Mouse (Mus musculus) liver, embryonic 14.5 days (tissue): ENCODE measurements around the gene Tsga10ip. TPM values are rescaled to one million over a fixed set of nuclear protein-coding genes. Genes with fewer than 3 reads are reported as not detected.

Experiments used
- ATAC-seq: fragments of 200-750 bp; cut with Nextera tagmentation; 2 replicates; pipeline ENCODE4 v1.8.0; 2017; ENCODE audit warnings: moderate number of reproducible peaks, mild to moderate bottlenecking, moderate library complexity; ENCODE audit not compliant: insufficient read depth
- DNase-seq, 3 experiments: peaks; one replicate each; pipeline ENCODE4 v3.0.0-alpha.2; 2012 to 2013; ENCODE audit warnings: low read depth in 3 of 3, low spot score in 3 of 3
- H3K27ac ChIP-seq: fragments of 300-500 bp; sonication (generic); 2 replicates; pipeline ENCODE4 v1.5.1; 2014; ENCODE audit warnings: moderate library complexity, mild to moderate bottlenecking, control low read depth, inconsistent platforms
- H3K27me3 ChIP-seq: fragments of 300-500 bp; sonication (generic); 2 replicates; pipeline ENCODE4 v1.6.1; 2014; ENCODE audit warnings: mild to moderate bottlenecking, low read length, moderate library complexity; ENCODE audit not compliant: control insufficient read depth, insufficient read depth
- H3K36me3 ChIP-seq: fragments of 300-500 bp; sonication (generic); replicated peaks from 2 replicates; pipeline ENCODE4 v1.6.1; 2014; ENCODE audit warnings: low read depth; ENCODE audit not compliant: control insufficient read depth, insufficient read depth
- H3K4me1 ChIP-seq, 2 experiments: fragments of 200-500 bp in 1 of 2; fragments of 300-500 bp in 1 of 2; sonication (generic) in 1 of 2; replicated peaks; 2 replicates each; pipeline ENCODE4 v1.6.1; 2012 to 2014; ENCODE audit warnings: antibody characterized with exemption in 1 of 2, inconsistent platforms in 1 of 2, low read length in 1 of 2; ENCODE audit not compliant: control insufficient read depth in 2 of 2, insufficient read depth in 2 of 2
- H3K4me2 ChIP-seq: fragments of 300-500 bp; sonication (generic); 2 replicates; pipeline ENCODE4 v1.6.1; 2014; ENCODE audit warnings: low read depth, mild to moderate bottlenecking, control low read depth, moderate library complexity
- H3K4me3 ChIP-seq, 2 experiments: fragments of 200-500 bp in 1 of 2; fragments of 300-500 bp in 1 of 2; sonication (generic) in 1 of 2; 2 replicates each; pipeline ENCODE4 v1.5.1; 2012 to 2014; ENCODE audit warnings: low read depth in 2 of 2, low read length in 2 of 2, mild to moderate bottlenecking in 2 of 2, control low read depth in 1 of 2, inconsistent platforms in 1 of 2, moderate library complexity in 1 of 2; ENCODE audit not compliant: insufficient read depth in 1 of 2
- H3K9ac ChIP-seq: fragments of 300-500 bp; sonication (generic); replicated peaks from 2 replicates; pipeline ENCODE4 v1.6.1; 2014; ENCODE audit warnings: mild to moderate bottlenecking, control low read depth, moderate library complexity
- H3K9me3 ChIP-seq: fragments of 300-500 bp; sonication (generic); 2 replicates; pipeline ENCODE4 v1.6.1; 2016; ENCODE audit warnings: low read length, mixed read lengths; ENCODE audit not compliant: control insufficient read depth
- CTCF ChIP-seq: IDR thresholded peaks from 2 replicates; pipeline ENCODE4 v1.5.1; 2016; ENCODE audit warnings: antibody characterized with exemption, low read depth, control low read depth
- EP300 ChIP-seq: IDR thresholded peaks from 2 replicates; pipeline ENCODE4 v1.6.1; 2016; ENCODE audit warnings: antibody characterized with exemption, low read depth
- WGBS: fragments of 180-500 bp; shearing (Covaris S2); extraction: QIAGEN DNeasy Blood & Tissue Kit; methylation state at CpG from one replicate; pipeline ENCODE4 v1.1.7; 2014; ENCODE audit not compliant: insufficient replicate concordance; 5-methylcytosine and 5-hydroxymethylcytosine counted together
- polyA plus RNA-seq, 2 experiments: library from polyadenylated mRNA; depleted of rRNA in 1 of 2; stranded (reverse) in 1 of 2; unstranded in 1 of 2; fragments of >200 nt; fragmentation: Nextera tagmentation in 1 of 2; extraction: Ambion mirVana in 1 of 2; gene quantifications; 2 replicates each; pipeline versions ENCODE4 v1.2.1 to v1.2.3; 2012 to 2014

Tsga10ip gene
- polyA plus RNA-seq, 2 experiments: 0.09 TPM; not detected in 1

- no peak for ATAC-seq
- Histone ChIP-seq H3K36me3 (peaks cover 45% of the 10 kb centered on the region), H3K9me3 (no peaks in the 10 kb centered on the region)
Observed at GRCm38 (mm10) chr19:5384715-5385114, 17.6 kb downstream of the Tsga10ip start.

GRCm38 (mm10) chr19:5383326-5383725, 19.0 kb downstream of the Tsga10ip start:
- no peak overlapping the region for H3K27ac ChIP-seq
- H3K27me3 ChIP-seq: no peaks in the 10 kb centered on the region
- no peak overlapping the region for H3K4me2 ChIP-seq
- WGBS: 89% methylated on average over 12 of the region's 12 CpGs
- H3K9me3 ChIP-seq: no peaks in the 10 kb centered on the region
- no peak for DNase-seq
- H3K36me3 ChIP-seq: peaks cover 56% of the 10 kb centered on the region
- TF ChIP-seq CTCF (no peak), EP300 (no peak)
- H3K9ac ChIP-seq: no peak overlapping the region
- no peak for ATAC-seq
- peaks cover 11% of the 10 kb centered on the region in 2 experiments for H3K4me1 ChIP-seq
- no peak overlapping the region for H3K4me3 ChIP-seq

More at GRCm38 (mm10) chr19:5384715-5385114, 17.6 kb downstream of the Tsga10ip start:
- Histone ChIP-seq H3K4me1 (peaks cover 16 to 18% of the 10 kb centered on the region in 2 experiments), H3K4me2 (no peak overlapping the region), H3K27ac (no peak overlapping the region), H3K27me3 (no peaks in the 10 kb centered on the region), H3K4me3 (no peak overlapping the region), H3K9ac (no peak overlapping the region)
- TF ChIP-seq EP300 (no peak), CTCF (no peak)
- WGBS: 78% methylated on average over 8 of the region's 8 CpGs
- DNase-seq: no peak

- no peak for DNase-seq
- Histone ChIP-seq H3K9me3 (no peaks in the 10 kb centered on the region), H3K27me3 (no peaks in the 10 kb centered on the region), H3K4me3 (no peak overlapping the region), H3K36me3 (peaks cover 40% of the 10 kb centered on the region), H3K4me1 (no peaks in the 10 kb centered on the region), H3K4me2 (no peak overlapping the region), H3K9ac (no peak overlapping the region), H3K27ac (no peak overlapping the region)
- ATAC-seq: no peak
- TF ChIP-seq CTCF (no peak), EP300 (no peak)
- WGBS: 72% methylated on average over 1 of the region's 1 CpGs
Observed at GRCm38 (mm10) chr19:5377446-5377845, 24.9 kb downstream of the Tsga10ip start.

- 60% methylated on average over 4 of the region's 4 CpGs for WGBS
- Histone ChIP-seq H3K4me2 (no peak overlapping the region), H3K27me3 (no peaks in the 10 kb centered on the region), H3K4me3 (no peak overlapping the region), H3K9me3 (no peaks in the 10 kb centered on the region), H3K27ac (no peak overlapping the region), H3K36me3 (peaks cover 38% of the 10 kb centered on the region), H3K4me1 (no peaks in the 10 kb centered on the region), H3K9ac (no peak overlapping the region)
- no peak for TF ChIP-seq EP300
- no peak for ATAC-seq
- DNase-seq: no peak
Observed at GRCm38 (mm10) chr19:5374748-5375147, 27.6 kb downstream of the Tsga10ip start.

GRCm38 (mm10) chr19:5374177-5374576, 28.1 kb downstream of the Tsga10ip start:
- WGBS: 70% methylated on average over 4 of the region's 4 CpGs
- H3K27me3 ChIP-seq: no peaks in the 10 kb centered on the region
- peaks cover 38% of the 10 kb centered on the region for H3K36me3 ChIP-seq
- ATAC-seq (no peak), DNase-seq (no peak)
- no peak overlapping the region for H3K4me2 ChIP-seq
- no peaks in the 10 kb centered on the region for H3K4me1 ChIP-seq
- no peak overlapping the region for H3K9ac ChIP-seq
- no peaks in the 10 kb centered on the region for H3K9me3 ChIP-seq
- no peak overlapping the region for H3K4me3 ChIP-seq
- TF ChIP-seq CTCF: no peak
- no peak for TF ChIP-seq EP300
- H3K27ac ChIP-seq: no peak overlapping the region
